Mouse (Mus musculus): Measurements from ENCODE around the gene Vac14.

Vac14 gene

GRCm38 (mm10) chr8:110618391-110619207, at the start of gene Vac14:
TSS of gene Vac14 (plus strand) at chr8:110618585.
- DNase-seq (ENCODE audit: extremely low read depth, low read depth, low spot score) = peak; percentile 33

- DNase-seq (ENCODE audit: extremely low read depth, low read depth, low spot score) = no peak
Observed at GRCm38 (mm10) chr8:110592641-110593040, 25.7 kb upstream of the Vac14 start.

GRCm38 (mm10) chr8:110594164-110594563, 24.2 kb upstream of the Vac14 start:
- no peak for DNase-seq (ENCODE audit: extremely low read depth, low read depth, low spot score)

- no peak for DNase-seq (ENCODE audit: extremely low read depth, low read depth, low spot score)
Observed at GRCm38 (mm10) chr8:110604556-110604955, 13.8 kb upstream of the Vac14 start.

GRCm38 (mm10) chr8:110605401-110606015, 12.9 kb upstream of the Vac14 start:
- DNase-seq (ENCODE audit: extremely low read depth, low read depth, low spot score) = no peak

- no peak for DNase-seq (ENCODE audit: extremely low read depth, low read depth, low spot score)
Observed at GRCm38 (mm10) chr8:110615730-110616129, 2.7 kb upstream of the Vac14 start.

- DNase-seq (ENCODE audit: extremely low read depth, low read depth, low spot score) = no peak
Observed at GRCm38 (mm10) chr8:110617801-110618358, 505 bp upstream of the Vac14 start.

- DNase-seq (ENCODE audit: extremely low read depth, low read depth, low spot score) = no peak
Observed at GRCm38 (mm10) chr8:110619208-110619574, 806 bp downstream of the Vac14 start.

- DNase-seq (ENCODE audit: extremely low read depth, low read depth, low spot score) = no peak
Observed at GRCm38 (mm10) chr8:110619919-110620318, 1.5 kb downstream of the Vac14 start.

GRCm38 (mm10) chr8:110626431-110626830, 8.0 kb downstream of the Vac14 start:
- no peak for DNase-seq (ENCODE audit: extremely low read depth, low read depth, low spot score)

- no peak for DNase-seq (ENCODE audit: extremely low read depth, low read depth, low spot score)
Observed at GRCm38 (mm10) chr8:110629245-110630063, 11.1 kb downstream of the Vac14 start.

- DNase-seq (ENCODE audit: extremely low read depth, low read depth, low spot score) = no peak
Observed at GRCm38 (mm10) chr8:110630079-110630478, 11.7 kb downstream of the Vac14 start.

GRCm38 (mm10) chr8:110630571-110631071, 12.2 kb downstream of the Vac14 start:
- peak; percentile 31 for DNase-seq (ENCODE audit: extremely low read depth, low read depth, low spot score)

- DNase-seq (ENCODE audit: extremely low read depth, low read depth, low spot score) = peak; percentile 96
Observed at GRCm38 (mm10) chr8:110631201-110631600, 12.8 kb downstream of the Vac14 start.

GRCm38 (mm10) chr8:110633814-110634213, 15.4 kb downstream of the Vac14 start:
- no peak for DNase-seq (ENCODE audit: extremely low read depth, low read depth, low spot score)

GRCm38 (mm10) chr8:110636182-110636581, 17.8 kb downstream of the Vac14 start:
- no peak for DNase-seq (ENCODE audit: extremely low read depth, low read depth, low spot score)

- no peak for DNase-seq (ENCODE audit: extremely low read depth, low read depth, low spot score)
Observed at GRCm38 (mm10) chr8:110642331-110642730, 23.9 kb downstream of the Vac14 start.

- no peak for DNase-seq (ENCODE audit: extremely low read depth, low read depth, low spot score)
Observed at GRCm38 (mm10) chr8:110643177-110643576, 24.8 kb downstream of the Vac14 start.

- no peak for DNase-seq (ENCODE audit: extremely low read depth, low read depth, low spot score)
Observed at GRCm38 (mm10) chr8:110644422-110644821, 26.0 kb downstream of the Vac14 start.

GRCm38 (mm10) chr8:110644901-110645300, 26.5 kb downstream of the Vac14 start:
- DNase-seq (ENCODE audit: extremely low read depth, low read depth, low spot score) = no peak

- no peak for DNase-seq (ENCODE audit: extremely low read depth, low read depth, low spot score)
Observed at GRCm38 (mm10) chr8:110645340-110645739, 27.0 kb downstream of the Vac14 start.
